Mouse (Mus musculus): ENCODE measurements around the gene 1110004F10Rik.
"Not testable (repeated sequence)": the region's sequence is repeated elsewhere in the genome, so short reads cannot be mapped to it uniquely, and the experiment has no call there.

1110004F10Rik gene

GRCm38 (mm10) chr7:116040470-116041019 is 1.3 kb downstream of the 1110004F10Rik start:
- Histone ChIP-seq H3K4me3 (replicated peaks; ENCODE audit: low read length) (peak overlapping the region; percentile 76), H3K36me3 (ENCODE audit: insufficient read depth, low read length) (no peaks in the 10 kb centered on the region), H3K4me1 (replicated peaks; ENCODE audit: low read depth, low read length) (peaks cover 28% of the 10 kb centered on the region), H3K9me3 (ENCODE audit: low read length) (no peaks in the 10 kb centered on the region), H3K27me3 (ENCODE audit: insufficient read depth, low read length) (peaks cover 57% of the 10 kb centered on the region)
- TF ChIP-seq NANOG (IDR thresholded peaks at IDR 0.05; ENCODE audit: borderline replicate concordance, low read length) = no peak
- no peak for TF ChIP-seq POU5F1 (IDR thresholded peaks at IDR 0.05; ENCODE audit: borderline replicate concordance, low read length)
- TF ChIP-seq CTCF (conservative IDR thresholded peaks at IDR 0.05; ENCODE audit: low read length) = no peak

- H3K9me3 ChIP-seq (ENCODE audit: low read length) = no peaks in the 10 kb centered on the region
- no peak overlapping the region for H3K4me3 ChIP-seq (replicated peaks; ENCODE audit: low read length)
- no peaks in the 10 kb centered on the region for H3K36me3 ChIP-seq (ENCODE audit: insufficient read depth, low read length)
- no peaks in the 10 kb centered on the region for H3K4me1 ChIP-seq (replicated peaks; ENCODE audit: low read depth, low read length)
- H3K27me3 ChIP-seq (ENCODE audit: insufficient read depth, low read length) = no peaks in the 10 kb centered on the region
- TF ChIP-seq NANOG (IDR thresholded peaks at IDR 0.05; ENCODE audit: borderline replicate concordance, low read length) (no peak), CTCF (conservative IDR thresholded peaks at IDR 0.05; ENCODE audit: low read length) (peak; percentile 21; the same call in 1 of the 2 replicates)
Measured at GRCm38 (mm10) chr7:116060739-116061138, 21.5 kb downstream of the 1110004F10Rik start.

GRCm38 (mm10) chr7:116084366-116084765 is 45.2 kb downstream of the 1110004F10Rik start, which contains the start of gene Gm4353:
TSS of gene Gm4353 (minus strand) at chr7:116084635.
- H3K36me3 ChIP-seq (ENCODE audit: insufficient read depth, low read length); H3K27me3 ChIP-seq (ENCODE audit: insufficient read depth, low read length); H3K9me3 ChIP-seq (ENCODE audit: low read length); H3K4me1 ChIP-seq (replicated peaks; ENCODE audit: low read depth, low read length); H3K4me3 ChIP-seq (replicated peaks; ENCODE audit: low read length): not testable (repeated sequence)

GRCm38 (mm10) chr7:116092710-116093465 is 53.7 kb downstream of the 1110004F10Rik start:
- Histone ChIP-seq H3K4me3 (replicated peaks; ENCODE audit: low read length) (peak overlapping the region; percentile 86), H3K4me1 (replicated peaks; ENCODE audit: low read depth, low read length) (peaks cover 21% of the 10 kb centered on the region), H3K9me3 (ENCODE audit: low read length) (no peaks in the 10 kb centered on the region), H3K36me3 (ENCODE audit: insufficient read depth, low read length) (no peaks in the 10 kb centered on the region), H3K27me3 (ENCODE audit: insufficient read depth, low read length) (no peaks in the 10 kb centered on the region)
- TF ChIP-seq POU5F1 (IDR thresholded peaks at IDR 0.05; ENCODE audit: borderline replicate concordance, low read length) (no peak), CTCF (conservative IDR thresholded peaks at IDR 0.05; ENCODE audit: low read length) (no peak)

- H3K9me3 ChIP-seq (ENCODE audit: low read length) = no peaks in the 10 kb centered on the region
- no peak for TF ChIP-seq POU5F1 (IDR thresholded peaks at IDR 0.05; ENCODE audit: borderline replicate concordance, low read length)
- H3K4me3 ChIP-seq (replicated peaks; ENCODE audit: low read length) = peak overlapping the region; percentile 86
- H3K4me1 ChIP-seq (replicated peaks; ENCODE audit: low read depth, low read length) = peaks cover 21% of the 10 kb centered on the region
- H3K27me3 ChIP-seq (ENCODE audit: insufficient read depth, low read length) = no peaks in the 10 kb centered on the region
- H3K36me3 ChIP-seq (ENCODE audit: insufficient read depth, low read length) = no peaks in the 10 kb centered on the region
Measured at GRCm38 (mm10) chr7:116093466-116093850, 54.3 kb downstream of the 1110004F10Rik start.

DNA sequence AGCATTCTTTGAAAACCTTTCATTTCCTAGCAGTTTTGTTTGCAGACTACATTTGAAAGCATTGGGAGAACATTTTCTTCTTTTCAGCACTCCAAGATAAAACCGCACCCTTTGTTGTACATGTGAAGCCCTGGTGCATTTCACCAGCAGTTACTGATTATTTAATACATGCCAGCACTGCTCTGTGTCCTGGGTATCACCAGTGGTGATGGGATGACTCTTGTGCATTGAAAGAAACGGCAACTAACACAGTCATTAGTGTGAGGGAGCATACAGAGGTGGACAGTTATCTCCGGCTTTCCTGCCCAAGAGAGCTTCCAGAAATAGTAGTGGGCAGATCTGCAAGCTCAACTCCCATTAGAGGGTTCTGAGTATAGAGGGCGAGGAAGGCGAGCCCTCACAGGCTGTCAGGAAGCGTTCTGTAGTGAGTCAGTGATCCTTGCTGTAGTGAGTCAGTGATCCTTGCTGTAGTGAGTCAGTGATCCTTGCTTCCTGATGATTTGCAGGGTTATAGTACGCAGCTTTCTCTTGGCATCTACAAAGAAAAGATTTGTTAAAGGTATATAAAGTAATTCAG is 60.8 kb downstream of the 1110004F10Rik start:
- Histone ChIP-seq H3K4me1 (replicated peaks; ENCODE audit: low read depth, low read length) (peaks cover 7% of the 10 kb centered on the region; the same call in 1 of the 2 replicates), H3K4me3 (replicated peaks; ENCODE audit: low read length) (no peak overlapping the region), H3K27me3 (ENCODE audit: insufficient read depth, low read length) (no peaks in the 10 kb centered on the region), H3K9me3 (ENCODE audit: low read length) (no peaks in the 10 kb centered on the region), H3K36me3 (ENCODE audit: insufficient read depth, low read length) (peaks cover 53% of the 10 kb centered on the region)
- TF ChIP-seq POU5F1 (IDR thresholded peaks at IDR 0.05; ENCODE audit: borderline replicate concordance, low read length) = no peak
- TF ChIP-seq NANOG (IDR thresholded peaks at IDR 0.05; ENCODE audit: borderline replicate concordance, low read length) = no peak
- TF ChIP-seq CTCF (conservative IDR thresholded peaks at IDR 0.05; ENCODE audit: low read length) = no peak

DNA sequence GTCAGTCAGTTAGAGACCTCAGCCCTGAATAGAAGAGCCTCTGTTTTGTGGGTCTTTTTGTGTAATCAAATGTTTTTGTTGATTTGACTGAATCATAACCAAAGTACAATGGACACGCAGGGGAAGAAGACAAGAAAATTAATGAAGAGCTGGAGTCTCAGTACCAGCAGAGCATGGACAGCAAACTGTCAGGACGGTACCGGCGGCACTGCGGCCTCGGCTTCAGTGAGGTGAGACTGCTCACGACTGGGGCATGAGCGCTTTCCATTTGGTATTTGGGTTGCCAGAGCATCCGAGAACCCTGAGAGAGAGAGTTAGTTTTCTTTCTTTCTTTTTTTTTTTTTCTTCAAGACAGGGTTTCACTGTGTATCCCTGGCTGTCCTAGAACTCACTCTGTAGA is 63.9 kb downstream of the 1110004F10Rik start:
- Histone ChIP-seq H3K36me3 (ENCODE audit: insufficient read depth, low read length) (peaks cover 62% of the 10 kb centered on the region), H3K27me3 (ENCODE audit: insufficient read depth, low read length) (no peaks in the 10 kb centered on the region), H3K4me3 (replicated peaks; ENCODE audit: low read length) (no peak overlapping the region), H3K4me1 (replicated peaks; ENCODE audit: low read depth, low read length) (no peaks in the 10 kb centered on the region), H3K9me3 (ENCODE audit: low read length) (no peaks in the 10 kb centered on the region)
- TF ChIP-seq CTCF (conservative IDR thresholded peaks at IDR 0.05; ENCODE audit: low read length) (no peak), POU5F1 (IDR thresholded peaks at IDR 0.05; ENCODE audit: borderline replicate concordance, low read length) (no peak), NANOG (IDR thresholded peaks at IDR 0.05; ENCODE audit: borderline replicate concordance, low read length) (no peak)

- TF ChIP-seq NANOG (IDR thresholded peaks at IDR 0.05; ENCODE audit: borderline replicate concordance, low read length) (no peak), CTCF (conservative IDR thresholded peaks at IDR 0.05; ENCODE audit: low read length) (no peak), POU5F1 (IDR thresholded peaks at IDR 0.05; ENCODE audit: borderline replicate concordance, low read length) (no peak)
- Histone ChIP-seq H3K27me3 (ENCODE audit: insufficient read depth, low read length) (no peaks in the 10 kb centered on the region), H3K9me3 (ENCODE audit: low read length) (no peaks in the 10 kb centered on the region), H3K4me3 (replicated peaks; ENCODE audit: low read length) (no peak overlapping the region), H3K36me3 (ENCODE audit: insufficient read depth, low read length) (peaks cover 4% of the 10 kb centered on the region; the same call in 1 of the 2 replicates), H3K4me1 (replicated peaks; ENCODE audit: low read depth, low read length) (no peaks in the 10 kb centered on the region)
Measured at GRCm38 (mm10) chr7:116110661-116111060, 71.5 kb downstream of the 1110004F10Rik start.

DNA sequence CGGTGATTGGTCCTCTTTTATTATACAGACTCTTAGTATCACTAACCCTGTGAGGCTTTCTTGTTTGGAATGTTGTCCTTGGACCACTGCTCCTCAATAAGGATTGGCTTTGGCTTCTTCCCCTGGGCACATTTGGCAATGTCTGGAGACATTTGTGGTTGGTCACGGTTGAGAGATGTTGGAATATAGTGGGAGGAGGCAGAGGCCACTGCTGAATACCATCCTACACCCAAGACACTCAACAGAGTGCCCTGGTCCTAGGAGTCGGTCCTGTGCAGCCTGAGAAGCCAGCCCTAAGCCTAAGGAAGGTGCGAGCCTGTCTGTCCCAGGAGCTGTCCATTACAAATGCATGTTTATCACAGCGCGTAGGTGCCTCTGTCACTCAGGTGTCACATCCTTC is 72.3 kb downstream of the 1110004F10Rik start:
- no peaks in the 10 kb centered on the region for H3K36me3 ChIP-seq (ENCODE audit: insufficient read depth, low read length)
- no peak for TF ChIP-seq CTCF (conservative IDR thresholded peaks at IDR 0.05; ENCODE audit: low read length)
- no peak for TF ChIP-seq POU5F1 (IDR thresholded peaks at IDR 0.05; ENCODE audit: borderline replicate concordance, low read length)
- no peak for TF ChIP-seq NANOG (IDR thresholded peaks at IDR 0.05; ENCODE audit: borderline replicate concordance, low read length)
- no peak overlapping the region for H3K4me3 ChIP-seq (replicated peaks; ENCODE audit: low read length)
- H3K9me3 ChIP-seq (ENCODE audit: low read length) = no peaks in the 10 kb centered on the region
- H3K27me3 ChIP-seq (ENCODE audit: insufficient read depth, low read length) = no peaks in the 10 kb centered on the region
- H3K4me1 ChIP-seq (replicated peaks; ENCODE audit: low read depth, low read length) = no peaks in the 10 kb centered on the region

Data from E14TG2a.4 (cell line).